Mouse (Mus musculus): ENCODE results near the gene Eprs. TPM values are rescaled to one million over a fixed set of nuclear protein-coding genes. Genes with fewer than 3 reads are reported as not detected.

The Eprs gene
- total RNA-seq, 1 experiment from 2014 or later = 85.2 TPM

DNA sequence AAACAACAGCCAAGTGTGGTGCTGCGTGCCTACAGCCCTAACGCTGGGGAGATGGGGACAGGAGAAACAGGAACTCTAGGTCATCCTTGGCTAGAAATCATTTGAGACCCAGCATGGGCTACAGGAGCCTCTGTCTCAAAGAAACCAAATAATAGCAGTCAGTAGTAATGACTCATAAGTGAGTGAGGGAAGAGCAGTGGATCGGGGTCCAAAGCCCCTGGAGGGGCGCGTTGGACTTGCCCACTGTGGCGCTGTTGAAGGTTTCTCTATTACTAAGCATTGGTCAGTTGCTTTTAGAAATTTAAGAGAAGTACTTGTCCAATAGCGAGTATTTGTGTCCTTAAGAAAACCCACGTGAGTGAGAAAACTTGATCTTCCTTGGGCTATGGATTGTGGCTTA is 9.5 kb upstream of the Eprs start:
- no peak for ATAC-seq (replicated peaks; ENCODE audit: insufficient number of reproducible peaks, low FRiP score, low TSS enrichment, poor library complexity, severe bottlenecking)

GRCm38 (mm10) chr1:185354731-185355130 is 8.1 kb upstream of the Eprs start:
- ATAC-seq (replicated peaks; ENCODE audit: insufficient number of reproducible peaks, low FRiP score, low TSS enrichment, poor library complexity, severe bottlenecking) = no peak

DNA sequence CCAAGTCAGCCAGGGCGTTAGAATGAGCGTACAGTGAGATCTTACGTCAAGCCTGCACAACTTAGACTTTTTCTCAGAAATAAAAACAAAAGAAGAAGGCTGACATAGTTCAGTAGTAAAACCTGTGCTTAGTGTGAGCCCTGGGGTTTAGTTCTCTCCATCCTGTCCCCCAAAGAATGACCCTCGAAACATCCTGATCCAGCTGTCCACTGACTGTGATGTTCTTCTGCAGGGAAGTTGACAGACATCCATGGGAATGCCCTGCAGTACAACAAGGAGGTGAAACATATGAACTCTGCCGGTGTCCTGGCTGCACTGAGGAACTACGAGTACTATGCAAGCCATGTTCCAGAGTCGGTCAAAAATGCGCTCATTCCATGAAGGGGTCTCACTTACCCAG is 6.6 kb upstream of the Eprs start:
- no peak for ATAC-seq (replicated peaks; ENCODE audit: insufficient number of reproducible peaks, low FRiP score, low TSS enrichment, poor library complexity, severe bottlenecking)

GRCm38 (mm10) chr1:185358211-185358610 is 4.6 kb upstream of the Eprs start:
- no peak for ATAC-seq (replicated peaks; ENCODE audit: insufficient number of reproducible peaks, low FRiP score, low TSS enrichment, poor library complexity, severe bottlenecking)

GRCm38 (mm10) chr1:185363526-185364182 is 810 bp downstream of the Eprs start:
- ATAC-seq (replicated peaks; ENCODE audit: insufficient number of reproducible peaks, low FRiP score, low TSS enrichment, poor library complexity, severe bottlenecking) = no peak

- ATAC-seq (replicated peaks; ENCODE audit: insufficient number of reproducible peaks, low FRiP score, low TSS enrichment, poor library complexity, severe bottlenecking) = no peak
Observed at GRCm38 (mm10) chr1:185364183-185364540, 1.3 kb downstream of the Eprs start.

DNA sequence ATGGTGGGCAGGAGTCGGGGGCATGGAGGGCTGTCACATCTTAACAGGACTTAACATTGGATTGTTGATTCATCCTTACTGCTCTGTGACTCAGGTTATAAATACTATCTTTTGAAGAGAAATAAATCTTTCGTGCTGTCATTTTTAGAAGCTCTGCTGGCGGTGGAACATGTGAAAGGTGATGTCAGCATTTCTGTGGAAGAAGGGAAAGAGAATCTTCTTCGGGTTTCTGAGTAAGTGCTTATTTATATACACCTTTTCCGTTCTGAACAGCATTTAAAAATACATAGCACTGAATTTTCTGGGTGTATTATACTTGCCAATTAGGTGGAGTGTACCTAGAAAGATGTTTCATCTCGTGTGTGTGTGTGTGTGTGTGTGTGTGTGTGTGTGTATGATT is 4.5 kb downstream of the Eprs start:
- ATAC-seq (replicated peaks; ENCODE audit: insufficient number of reproducible peaks, low FRiP score, low TSS enrichment, poor library complexity, severe bottlenecking) = no peak

- no peak for ATAC-seq (replicated peaks; ENCODE audit: insufficient number of reproducible peaks, low FRiP score, low TSS enrichment, poor library complexity, severe bottlenecking)
Observed at GRCm38 (mm10) chr1:185369979-185370378, 7.1 kb downstream of the Eprs start.

- no peak for ATAC-seq (replicated peaks; ENCODE audit: insufficient number of reproducible peaks, low FRiP score, low TSS enrichment, poor library complexity, severe bottlenecking)
Observed at GRCm38 (mm10) chr1:185376390-185376789, 13.5 kb downstream of the Eprs start.

- no peak for ATAC-seq (replicated peaks; ENCODE audit: insufficient number of reproducible peaks, low FRiP score, low TSS enrichment, poor library complexity, severe bottlenecking)
Observed at GRCm38 (mm10) chr1:185377429-185377828, 14.6 kb downstream of the Eprs start.

DNA sequence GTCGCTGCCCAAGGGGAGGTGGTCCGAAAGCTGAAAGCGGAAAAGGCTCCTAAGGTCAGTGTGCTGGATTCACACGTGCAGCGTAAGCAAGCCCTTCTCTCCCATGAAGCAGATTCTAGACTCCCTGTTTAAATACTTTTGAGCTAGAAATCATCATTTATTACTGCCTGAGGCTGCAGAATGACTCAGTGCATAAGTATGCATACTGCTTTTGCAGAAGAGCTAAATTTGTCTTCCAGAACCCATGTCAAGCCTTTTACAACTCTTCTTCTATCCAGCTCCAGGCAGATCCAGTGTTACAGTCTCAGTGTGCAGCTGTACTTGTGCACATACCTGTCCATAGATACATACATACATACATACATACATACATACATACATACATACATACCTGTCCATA is 38.8 kb downstream of the Eprs start:
- ATAC-seq (replicated peaks; ENCODE audit: insufficient number of reproducible peaks, low FRiP score, low TSS enrichment, poor library complexity, severe bottlenecking) = no peak

- no peak for ATAC-seq (replicated peaks; ENCODE audit: insufficient number of reproducible peaks, low FRiP score, low TSS enrichment, poor library complexity, severe bottlenecking)
Observed at GRCm38 (mm10) chr1:185404021-185404420, 41.2 kb downstream of the Eprs start.

GRCm38 (mm10) chr1:185405921-185406320 is 43.1 kb downstream of the Eprs start:
- ATAC-seq (replicated peaks; ENCODE audit: insufficient number of reproducible peaks, low FRiP score, low TSS enrichment, poor library complexity, severe bottlenecking) = no peak

DNA sequence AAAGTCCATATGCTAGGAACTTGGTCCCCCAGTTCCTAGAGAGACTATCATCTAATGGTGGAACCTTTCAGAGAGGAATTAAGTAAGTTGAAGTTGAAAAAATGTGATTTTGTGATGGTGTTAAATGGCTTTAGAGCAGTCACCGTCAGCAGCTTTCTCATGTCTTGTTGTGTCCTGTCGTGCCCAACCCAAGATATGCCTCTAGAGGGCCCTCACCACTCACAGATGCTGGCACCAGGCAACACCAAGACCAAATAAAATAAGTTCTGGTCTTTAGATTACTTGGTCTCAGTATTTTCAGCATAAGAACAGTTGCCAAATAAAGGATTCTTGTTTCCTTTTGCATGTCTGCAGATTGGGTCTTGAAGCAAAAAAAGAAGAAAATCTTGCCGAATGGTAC is 47.0 kb downstream of the Eprs start:
- no peak for ATAC-seq (replicated peaks; ENCODE audit: insufficient number of reproducible peaks, low FRiP score, low TSS enrichment, poor library complexity, severe bottlenecking)

- no peak for ATAC-seq (replicated peaks; ENCODE audit: insufficient number of reproducible peaks, low FRiP score, low TSS enrichment, poor library complexity, severe bottlenecking)
Observed at GRCm38 (mm10) chr1:185418011-185418410, 55.2 kb downstream of the Eprs start.

GRCm38 (mm10) chr1:185419805-185420204 is 57.0 kb downstream of the Eprs start:
- ATAC-seq (replicated peaks; ENCODE audit: insufficient number of reproducible peaks, low FRiP score, low TSS enrichment, poor library complexity, severe bottlenecking) = no peak

- no peak for ATAC-seq (replicated peaks; ENCODE audit: insufficient number of reproducible peaks, low FRiP score, low TSS enrichment, poor library complexity, severe bottlenecking)
Observed at GRCm38 (mm10) chr1:185420776-185421175, 57.9 kb downstream of the Eprs start.

DNA sequence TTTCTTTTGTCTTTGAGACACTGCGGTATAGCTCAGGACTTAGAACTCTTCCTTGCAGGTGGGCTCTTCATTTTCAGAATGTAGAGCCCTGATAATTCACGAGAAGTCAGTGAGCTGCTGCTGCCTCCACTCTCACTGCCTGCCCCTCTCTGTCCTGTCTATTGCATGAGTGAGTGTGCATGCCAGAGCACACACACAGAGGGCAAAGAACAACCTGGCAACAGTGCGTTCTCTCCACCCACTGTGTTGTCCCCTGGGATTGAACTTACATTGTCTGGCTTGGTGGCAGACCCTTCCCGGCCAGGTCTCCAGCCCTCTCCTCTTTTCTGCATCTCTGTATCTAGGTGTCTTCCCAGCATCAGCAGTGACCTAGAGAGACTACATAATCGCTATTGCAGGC is 63.7 kb downstream of the Eprs start:
- ATAC-seq (replicated peaks; ENCODE audit: insufficient number of reproducible peaks, low FRiP score, low TSS enrichment, poor library complexity, severe bottlenecking) = no peak

DNA sequence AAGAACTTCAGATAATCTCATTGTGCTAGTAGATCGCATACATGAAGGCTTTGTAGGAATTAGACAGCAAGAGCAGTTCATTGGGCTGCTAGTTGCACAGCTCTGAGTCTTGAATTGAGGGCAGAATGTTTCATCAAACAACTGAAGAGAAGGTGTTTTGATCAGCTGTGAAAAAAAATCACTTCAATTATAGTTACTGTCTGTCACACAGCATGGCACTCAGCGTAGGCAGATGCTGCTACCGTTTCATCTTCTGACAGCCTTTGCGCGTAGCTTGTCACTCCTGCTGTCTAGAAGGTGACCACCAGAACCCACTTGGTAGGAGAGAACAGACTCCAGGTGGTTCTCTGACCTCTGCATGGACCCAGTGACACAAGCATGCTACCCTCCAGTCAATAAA is 67.6 kb downstream of the Eprs start:
- ATAC-seq (replicated peaks; ENCODE audit: insufficient number of reproducible peaks, low FRiP score, low TSS enrichment, poor library complexity, severe bottlenecking) = no peak

GRCm38 (mm10) chr1:185431245-185431997 is 68.6 kb downstream of the Eprs start:
- no peak for ATAC-seq (replicated peaks; ENCODE audit: insufficient number of reproducible peaks, low FRiP score, low TSS enrichment, poor library complexity, severe bottlenecking)

- ATAC-seq (replicated peaks; ENCODE audit: insufficient number of reproducible peaks, low FRiP score, low TSS enrichment, poor library complexity, severe bottlenecking) = no peak
Observed at GRCm38 (mm10) chr1:185431998-185432317, 69.1 kb downstream of the Eprs start.

All from monocyte, adult 5-6 weeks (primary cell).